Mouse (Mus musculus) cerebellum, adult 2 months (tissue): ENCODE data around the gene Tmem63c.

ENCODE experiments used
- CTCF ChIP-seq: fragments of 200-500 bp; IDR thresholded peaks from 2 replicates; pipeline ENCODE4 v1.5.1; 2011; ENCODE audit warnings: low read depth, mild to moderate bottlenecking, control low read depth, low read length, moderate library complexity, borderline replicate concordance; ENCODE audit not compliant: insufficient read depth
- POLR2A ChIP-seq: fragments of 200-500 bp; IDR thresholded peaks from 2 replicates; pipeline ENCODE4 v1.6.1; 2011; ENCODE audit warnings: low read length, control low read depth, borderline replicate concordance; ENCODE audit not compliant: insufficient read depth

GRCm38 (mm10) chr12:87070520-87070919 is 49.4 kb downstream of the Tmem63c start:
- TF ChIP-seq CTCF (no peak), POLR2A (no peak)
